Mouse (Mus musculus): ENCODE measurements around the gene Grhl3.

Grhl3 gene

GRCm38 (mm10) chr4:135526039-135526710, 47.3 kb downstream of the Grhl3 start:
- DNase-seq: no peak

- DNase-seq: no peak
These were observed 48.4 kb downstream of the Grhl3 start for GRCm38 (mm10) chr4:135525057-135525456.

GRCm38 (mm10) chr4:135523939-135524338, 49.5 kb downstream of the Grhl3 start:
- no peak for DNase-seq

DNA sequence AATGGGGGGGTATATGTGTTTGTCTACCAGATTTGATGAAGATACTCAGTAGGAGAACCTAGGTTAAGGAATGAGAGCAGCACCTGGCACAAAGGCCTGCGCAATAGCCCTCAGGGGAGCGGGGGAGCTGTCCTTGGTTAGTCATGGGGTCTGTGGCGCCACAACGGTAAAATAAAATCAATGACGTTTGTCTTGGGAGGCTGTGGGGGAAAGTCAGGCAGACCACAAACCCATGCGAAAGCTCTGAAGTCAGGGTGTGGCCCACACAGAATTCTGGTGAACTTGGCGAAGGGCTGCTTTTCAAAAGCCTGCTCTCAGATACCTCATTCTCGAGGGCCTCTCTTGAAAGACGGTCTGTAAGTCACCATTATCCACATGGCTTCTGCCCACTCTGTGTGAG, 53.0 kb downstream of the Grhl3 start:
- no peak for DNase-seq

- no peak for DNase-seq
These were observed 55.3 kb downstream of the Grhl3 start for GRCm38 (mm10) chr4:135518135-135518534.

GRCm38 (mm10) chr4:135516351-135517316, 56.8 kb downstream of the Grhl3 start:
- DNase-seq: peak; percentile 85

- no peak for DNase-seq
These were observed 58.5 kb downstream of the Grhl3 start for GRCm38 (mm10) chr4:135514925-135515324.

DNA sequence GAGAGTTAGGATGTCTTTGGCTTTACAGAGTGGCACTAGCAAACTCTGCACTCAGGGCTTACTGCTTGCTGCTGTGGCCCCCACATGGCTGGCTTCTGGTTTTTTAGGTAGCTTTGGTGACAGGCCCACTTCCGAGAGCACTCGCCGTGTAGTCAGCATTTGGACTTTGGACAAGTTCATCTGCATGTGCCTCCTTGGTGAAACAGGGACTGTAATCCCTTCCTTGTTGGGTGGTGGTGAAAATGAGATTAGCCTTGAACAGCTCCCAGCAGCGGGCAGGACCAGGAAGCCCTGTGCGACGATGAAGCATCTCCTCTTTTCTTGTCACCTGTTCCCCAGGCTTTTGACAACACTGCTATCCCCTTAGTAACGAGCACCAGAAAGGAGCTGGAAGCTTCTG, 59.6 kb downstream of the Grhl3 start:
- no peak for DNase-seq

DNA sequence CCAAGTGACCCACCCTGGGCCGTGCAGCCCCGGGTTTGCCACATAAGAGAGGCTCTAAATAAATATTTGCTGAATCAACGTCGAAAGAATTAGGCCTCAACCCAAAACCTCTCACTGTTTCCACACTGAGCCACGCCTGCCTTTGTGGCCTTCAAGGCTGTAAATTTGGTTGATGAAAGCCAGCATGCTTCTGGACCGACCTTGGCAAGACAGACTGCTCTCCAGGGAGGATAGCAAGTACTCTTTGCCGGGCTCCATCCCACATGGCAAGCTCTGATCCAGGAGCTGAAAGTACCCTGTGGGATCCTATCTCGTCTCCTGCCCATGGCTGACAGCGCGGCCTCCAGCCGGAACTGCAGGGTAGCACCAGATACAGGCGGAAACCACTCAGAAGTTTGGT, 63.9 kb downstream of the Grhl3 start:
- DNase-seq: no peak

DNA sequence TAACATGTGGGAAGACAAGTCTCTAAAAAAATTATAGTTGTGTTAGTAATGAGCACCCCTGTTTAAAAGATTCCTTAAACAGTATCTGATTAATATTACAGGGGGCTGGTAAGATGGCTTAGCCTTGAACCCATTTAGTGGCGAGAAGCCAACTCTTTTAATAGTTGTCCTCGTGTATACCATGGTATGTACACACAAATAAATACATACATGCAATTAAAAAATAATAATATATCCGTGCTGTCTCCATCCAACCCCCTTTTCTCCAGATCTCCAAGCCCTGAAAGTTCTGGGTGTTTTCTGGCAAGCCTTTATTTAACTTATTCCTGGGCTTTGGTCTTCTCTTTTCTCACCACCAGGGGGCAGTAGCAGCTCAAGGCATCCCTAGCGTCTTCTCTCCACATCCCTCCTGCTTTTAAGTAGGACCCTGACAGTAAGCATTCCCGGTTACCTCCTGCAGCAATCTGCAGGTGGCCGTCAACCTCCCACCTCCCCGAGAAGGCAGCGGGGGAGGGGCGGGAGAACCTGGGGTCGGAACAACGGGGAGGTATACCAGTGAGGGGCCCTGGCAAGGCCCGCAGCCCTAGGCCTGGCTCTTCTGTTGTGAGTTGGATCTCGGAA, 64.9 kb downstream of the Grhl3 start:
- peak; percentile 88 for DNase-seq

DNA sequence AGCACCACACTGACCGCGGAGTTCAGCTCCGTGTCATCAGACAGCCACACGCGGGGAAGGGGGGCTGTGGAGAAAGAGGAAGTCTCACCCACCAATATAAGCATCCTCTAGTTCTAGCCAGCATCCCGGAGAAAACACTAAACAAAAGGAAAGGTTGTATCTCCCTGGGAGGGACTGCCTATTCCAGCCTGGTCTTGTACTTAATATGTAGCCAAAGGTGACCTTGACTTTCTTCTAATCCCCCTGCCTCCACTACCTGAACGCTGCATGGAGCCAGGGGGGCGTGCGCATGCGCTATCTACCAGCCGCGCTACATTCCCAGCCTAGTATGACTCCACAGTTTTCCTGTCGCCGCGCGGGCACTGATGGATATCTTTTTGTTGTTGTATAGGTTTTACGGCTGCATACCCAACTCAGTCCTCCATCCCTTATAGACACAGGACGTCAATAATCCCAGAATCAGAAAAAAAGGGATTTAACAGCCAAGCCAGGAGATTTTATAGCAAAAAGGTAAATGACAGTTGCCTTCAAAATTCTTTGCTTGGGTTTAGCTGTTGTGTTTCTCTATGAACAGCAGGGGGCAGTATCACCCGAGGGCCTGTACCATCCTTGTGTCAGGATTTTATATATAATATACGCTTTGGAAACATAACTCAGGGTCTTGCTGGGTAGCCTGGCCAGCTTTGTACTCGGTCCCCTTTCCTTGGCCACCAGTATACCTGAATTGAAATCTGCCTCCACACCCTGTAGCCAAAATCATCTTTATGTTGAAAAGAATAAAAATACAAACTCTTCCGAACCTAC, 65.7 kb downstream of the Grhl3 start:
- DNase-seq: peak; percentile 58

DNA sequence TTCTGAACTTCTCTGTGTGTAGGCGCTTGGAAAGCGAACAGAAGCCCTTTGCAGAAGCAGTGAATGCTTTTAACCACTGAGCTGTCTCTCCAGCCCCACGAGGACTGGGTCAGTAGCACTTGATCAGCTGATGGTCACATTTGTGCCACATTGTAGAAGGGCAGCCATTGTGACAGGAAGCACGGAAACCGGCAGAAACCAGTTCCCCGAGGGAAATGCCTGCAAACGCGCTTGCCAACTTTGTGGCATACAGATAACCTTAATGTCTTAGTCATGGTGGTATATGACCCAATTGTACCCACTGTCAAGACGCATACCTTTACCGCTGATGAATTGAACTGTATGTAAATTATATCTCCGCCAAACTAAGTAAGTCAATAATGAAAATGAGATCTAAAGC, 67.6 kb downstream of the Grhl3 start:
- DNase-seq: no peak

DNA sequence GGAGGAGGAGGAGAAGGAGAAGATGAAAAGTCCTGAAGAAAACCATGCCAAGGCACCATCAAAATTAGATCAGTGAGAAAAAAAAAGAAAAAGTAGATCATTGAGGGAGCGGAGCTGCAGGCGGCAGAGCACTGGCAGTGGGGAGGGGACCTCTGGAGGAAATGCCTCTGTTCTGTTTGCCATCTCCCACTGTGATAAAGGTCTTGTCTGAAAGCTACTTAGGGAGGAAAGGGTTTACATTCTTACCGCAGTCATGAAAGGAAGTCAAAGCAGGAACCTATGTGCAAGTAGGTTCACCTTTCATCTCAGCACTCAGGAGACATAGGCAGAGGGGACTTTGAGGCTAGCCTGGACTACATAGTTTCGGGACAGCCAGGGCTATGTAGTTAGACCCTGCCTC, 71.8 kb downstream of the Grhl3 start:
- no peak for DNase-seq

GRCm38 (mm10) chr4:135499831-135500230, 73.6 kb downstream of the Grhl3 start:
- DNase-seq: no peak

DNA sequence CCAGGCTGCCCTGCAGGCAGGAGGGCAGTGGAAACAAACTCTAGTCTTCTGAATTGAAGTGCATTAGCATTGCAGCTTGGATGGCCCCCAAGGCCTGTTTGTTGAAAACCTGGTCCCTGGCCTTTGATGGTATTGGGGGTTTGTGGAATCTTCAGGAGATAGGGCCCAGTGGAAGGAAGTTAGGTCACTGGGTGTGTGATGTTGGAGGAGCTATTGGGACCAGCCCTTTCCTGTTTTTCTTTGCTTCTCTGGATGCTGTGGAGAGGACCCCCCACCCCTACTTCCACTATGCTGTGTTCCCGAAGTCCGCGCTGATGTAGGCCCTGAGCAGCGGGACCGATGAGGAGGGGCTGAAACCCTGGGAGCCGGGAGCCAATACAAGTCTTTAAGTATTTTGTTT, 75.3 kb downstream of the Grhl3 start:
- DNase-seq: peak; percentile 70

- peak; percentile 82 for DNase-seq
These were observed 77.6 kb downstream of the Grhl3 start for GRCm38 (mm10) chr4:135495810-135496209.

- no peak for DNase-seq
These were observed 78.0 kb downstream of the Grhl3 start for GRCm38 (mm10) chr4:135495397-135495791.

DNA sequence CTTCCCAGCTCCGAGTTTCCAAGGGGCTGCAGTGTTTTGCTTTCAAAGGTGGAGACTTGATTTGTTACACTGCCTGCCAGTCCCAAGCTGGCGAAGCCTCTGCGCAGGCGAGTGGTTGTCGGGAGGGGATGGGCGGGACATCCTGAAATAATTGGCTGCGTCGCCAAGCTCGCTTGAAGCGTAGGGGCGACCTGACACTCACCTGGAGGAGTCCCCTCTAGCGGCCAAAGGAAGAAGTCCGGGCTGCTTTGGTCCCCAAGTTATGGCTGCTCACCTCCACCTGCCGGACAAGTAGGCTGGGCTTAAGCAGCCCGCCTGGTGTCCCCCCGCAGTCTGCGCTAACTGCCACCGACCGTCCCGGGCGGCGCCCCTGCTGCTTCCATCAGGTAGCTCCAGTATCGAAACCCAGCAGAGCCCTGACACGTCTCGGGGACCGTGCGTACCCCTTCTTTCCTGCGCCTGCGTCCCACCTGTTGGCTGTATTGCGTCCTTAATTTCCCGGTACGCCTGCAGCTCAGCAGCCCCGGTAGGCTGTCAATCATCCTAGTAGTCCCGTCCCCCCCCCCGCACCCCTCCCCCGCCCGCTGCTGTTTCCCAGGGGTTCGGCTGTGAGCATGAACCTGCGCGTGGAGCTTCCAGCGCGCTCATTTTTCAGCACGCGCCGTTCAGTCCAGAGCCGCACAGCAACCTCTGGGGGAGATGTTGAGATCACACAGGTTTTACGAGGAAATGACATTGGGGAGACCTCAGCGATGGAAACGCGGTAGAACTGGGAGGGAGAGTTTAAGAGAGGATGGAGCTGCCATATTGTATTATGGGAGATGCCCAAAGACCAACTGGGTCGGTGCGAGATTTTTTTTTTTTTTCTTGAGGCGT, 78.7 kb downstream of the Grhl3 start, which contains the start of the genes Stpg1 and Nipal3:
Gene Stpg1, plus strand, starts transcription at position 270 of the 876 bp plus-strand sequence.
Gene Nipal3, minus strand, starts transcription at position 518 of the 876 bp plus-strand sequence.
- peak; percentile 97 for DNase-seq

GRCm38 (mm10) chr4:135493691-135494520, 79.5 kb downstream of the Grhl3 start:
- DNase-seq: peak; percentile 70

DNA sequence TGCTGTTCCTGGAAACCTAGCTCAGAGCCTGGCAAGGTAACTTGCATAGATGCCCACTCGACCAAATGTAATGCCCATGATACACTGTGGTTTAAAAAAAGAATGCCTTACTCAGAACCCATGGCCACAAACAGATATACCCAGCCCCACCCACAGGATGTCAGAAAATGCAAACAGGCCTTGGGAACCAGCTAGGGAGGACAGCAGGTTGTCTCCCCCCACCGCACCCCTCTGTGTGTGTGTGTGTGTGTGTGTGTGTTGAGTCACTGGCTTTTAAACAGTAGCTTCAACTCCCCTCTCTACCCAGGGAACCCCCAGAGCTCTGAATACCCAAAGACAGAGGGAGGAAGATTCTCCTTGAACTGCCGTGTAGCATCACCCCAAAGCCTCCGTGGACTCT, 80.2 kb downstream of the Grhl3 start:
- peak; percentile 37 for DNase-seq

Measured in lung, postnatal 36 days (tissue).